Mouse (Mus musculus) neural tube, embryonic 14.5 days (tissue): ENCODE measurements at regions not wholly inside any gene's neighbourhood (a gene's known extent, or its start where the extent isn't known, plus 50 kb on each side); places are given as distances from the start of the nearest gene placed in this dataset.

Source experiments
- ATAC-seq: fragments of 200-750 bp; cut with Nextera tagmentation; 2 replicates; pipeline ENCODE4 v1.8.0; 2017; ENCODE audit warnings: low read depth, mild to moderate bottlenecking, moderate TSS enrichment, moderate library complexity
- H3K27ac ChIP-seq: fragments of 300-500 bp; sonication (generic); 2 replicates; pipeline ENCODE4 v1.5.1; 2014; ENCODE audit warnings: low read depth, mild to moderate bottlenecking, control low read depth, low read length, moderate library complexity, mixed read lengths
- H3K27me3 ChIP-seq: fragments of 300-500 bp; sonication (generic); 2 replicates; pipeline ENCODE4 v1.6.1; 2014; ENCODE audit warnings: low read length; ENCODE audit not compliant: control insufficient read depth, insufficient read depth
- H3K36me3 ChIP-seq: fragments of 300-500 bp; sonication (generic); 2 replicates; pipeline ENCODE4 v1.6.1; 2014; ENCODE audit warnings: low read length, mixed read lengths; ENCODE audit not compliant: control insufficient read depth, insufficient read depth
- H3K4me1 ChIP-seq: fragments of 300-500 bp; sonication (generic); 2 replicates; pipeline ENCODE4 v1.6.1; 2014; ENCODE audit warnings: low read length; ENCODE audit not compliant: control insufficient read depth, insufficient read depth
- H3K4me2 ChIP-seq: fragments of 300-500 bp; sonication (generic); 2 replicates; pipeline ENCODE4 v1.6.1; 2014; ENCODE audit warnings: mild to moderate bottlenecking, low read depth, low read length, control low read depth
- H3K4me3 ChIP-seq: fragments of 300-500 bp; sonication (generic); 2 replicates; pipeline ENCODE4 v1.5.1; 2014; ENCODE audit warnings: low read depth, low read length, control low read depth, mixed read lengths
- H3K9ac ChIP-seq: fragments of 300-500 bp; sonication (generic); replicated peaks from 2 replicates; pipeline ENCODE4 v1.6.1; 2014; ENCODE audit warnings: low read depth, mild to moderate bottlenecking, control low read depth, low read length, mixed read lengths
- H3K9me3 ChIP-seq: fragments of 300-500 bp; sonication (generic); 2 replicates; pipeline ENCODE4 v1.6.1; 2016; ENCODE audit warnings: low read length; ENCODE audit not compliant: control insufficient read depth
- WGBS: fragments of 180-500 bp; shearing (Covaris S2); extraction: QIAGEN DNeasy Blood & Tissue Kit; methylation state at CpG from one replicate; pipeline ENCODE4 v1.1.7; 2014; 5-methylcytosine and 5-hydroxymethylcytosine counted together

DNA sequence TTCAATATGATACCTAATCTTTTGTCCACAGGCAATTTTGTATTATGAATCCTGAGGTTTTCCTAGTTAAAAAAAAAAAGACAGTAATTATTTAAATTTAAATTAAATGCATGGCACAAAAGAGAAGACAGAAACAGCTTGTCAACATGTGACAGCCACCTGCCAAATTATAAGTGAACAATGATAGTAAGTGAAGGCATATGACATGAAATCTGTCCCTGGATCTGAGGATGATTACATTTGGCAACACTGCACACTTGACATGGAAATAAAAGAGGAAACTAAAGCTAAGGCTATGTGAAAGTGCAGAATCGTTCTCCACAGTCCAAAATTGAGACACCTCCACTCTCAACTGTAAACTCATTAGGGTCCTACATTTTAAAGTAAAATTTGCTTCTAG, 1710.7 kb upstream of the Flrt2 start:
- Histone ChIP-seq H3K9me3 (no peaks in the 10 kb centered on the region), H3K4me1 (no peaks in the 10 kb centered on the region), H3K9ac (no peak overlapping the region), H3K36me3 (no peaks in the 10 kb centered on the region), H3K4me2 (no peak overlapping the region), H3K4me3 (no peak overlapping the region), H3K27me3 (no peaks in the 10 kb centered on the region), H3K27ac (no peak overlapping the region)
- WGBS: 76% methylated on average over 1 of the region's 1 CpGs
- no peak for ATAC-seq

- Histone ChIP-seq H3K36me3 (no peaks in the 10 kb centered on the region), H3K4me3 (no peak overlapping the region), H3K27me3 (no peaks in the 10 kb centered on the region), H3K9ac (no peak overlapping the region), H3K9me3 (no peaks in the 10 kb centered on the region), H3K27ac (no peak overlapping the region), H3K4me2 (no peak overlapping the region), H3K4me1 (no peaks in the 10 kb centered on the region)
- no peak for ATAC-seq
- 77% methylated on average over 1 of the region's 1 CpGs for WGBS
Measured at GRCm38 (mm10) chr12:93991531-93991930, 1700.5 kb upstream of the Flrt2 start.

DNA sequence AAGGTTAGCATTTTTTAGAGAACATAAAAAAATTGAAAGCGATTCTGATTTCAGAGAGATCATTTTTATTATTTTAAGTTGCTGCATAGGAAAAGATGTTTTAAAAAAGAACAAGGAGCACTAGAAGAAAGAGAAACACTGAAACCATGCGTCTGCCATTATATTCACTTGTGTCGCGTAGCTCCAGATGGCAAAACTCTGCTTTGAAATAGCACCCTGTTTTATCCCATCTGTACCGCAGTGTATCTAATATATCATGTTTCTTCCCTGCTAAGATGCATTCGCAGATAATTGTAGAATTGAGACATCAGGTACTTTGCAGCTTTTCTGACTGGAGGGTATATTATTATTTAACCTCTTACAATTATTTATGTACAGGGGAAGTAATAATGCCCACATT, 1698.2 kb upstream of the Flrt2 start:
- Histone ChIP-seq H3K9ac (no peak overlapping the region), H3K36me3 (no peaks in the 10 kb centered on the region), H3K4me2 (no peak overlapping the region), H3K9me3 (no peaks in the 10 kb centered on the region), H3K4me1 (no peaks in the 10 kb centered on the region), H3K27ac (no peak overlapping the region), H3K4me3 (no peak overlapping the region), H3K27me3 (no peaks in the 10 kb centered on the region)
- 80% methylated on average over 6 of the region's 6 CpGs for WGBS
- no peak for ATAC-seq

DNA sequence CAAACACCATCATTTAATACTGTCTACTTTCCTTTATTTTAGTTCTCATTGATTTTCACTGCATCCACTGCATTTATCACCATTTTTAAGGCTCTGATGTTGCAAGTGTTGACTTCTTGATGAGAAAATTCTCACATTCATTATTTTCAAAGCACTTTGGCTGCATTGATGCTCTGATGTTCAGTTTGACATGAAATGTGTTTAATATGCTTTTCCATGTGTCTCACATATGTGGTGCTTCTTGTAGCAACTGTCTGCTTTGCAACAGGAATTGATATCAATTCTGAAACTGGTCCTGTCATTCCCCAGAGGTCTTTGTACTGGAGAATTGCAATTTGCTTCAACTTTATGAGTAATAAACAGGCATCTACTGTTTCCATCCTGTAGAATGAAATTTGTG, 1676.1 kb upstream of the Flrt2 start:
- no peak overlapping the region for H3K4me3 ChIP-seq
- no peak overlapping the region for H3K9ac ChIP-seq
- no peaks in the 10 kb centered on the region for H3K4me1 ChIP-seq
- H3K4me2 ChIP-seq: no peak overlapping the region
- H3K36me3 ChIP-seq: no peaks in the 10 kb centered on the region
- no peak for ATAC-seq
- H3K27ac ChIP-seq: no peak overlapping the region
- no peaks in the 10 kb centered on the region for H3K9me3 ChIP-seq
- H3K27me3 ChIP-seq: no peaks in the 10 kb centered on the region

- Histone ChIP-seq H3K9ac (no peak overlapping the region), H3K27ac (no peak overlapping the region), H3K4me2 (no peak overlapping the region), H3K4me3 (no peak overlapping the region), H3K4me1 (no peaks in the 10 kb centered on the region), H3K36me3 (no peaks in the 10 kb centered on the region), H3K27me3 (no peaks in the 10 kb centered on the region), H3K9me3 (no peaks in the 10 kb centered on the region)
- ATAC-seq: peak; percentile 70; the same call in 1 of the 2 replicates
- 52% methylated on average over 4 of the region's 4 CpGs for WGBS
Measured at GRCm38 (mm10) chr12:94031364-94031763, 1660.7 kb upstream of the Flrt2 start.

- Histone ChIP-seq H3K4me3 (no peak overlapping the region), H3K36me3 (no peaks in the 10 kb centered on the region), H3K27me3 (no peaks in the 10 kb centered on the region), H3K27ac (no peak overlapping the region), H3K4me2 (no peak overlapping the region), H3K9me3 (no peaks in the 10 kb centered on the region), H3K9ac (no peak overlapping the region), H3K4me1 (no peaks in the 10 kb centered on the region)
- 78% methylated on average over 2 of the region's 2 CpGs for WGBS
- ATAC-seq: no peak
Measured at GRCm38 (mm10) chr12:94047972-94048371, 1644.1 kb upstream of the Flrt2 start.

- Histone ChIP-seq H3K9ac (no peak overlapping the region), H3K27me3 (no peaks in the 10 kb centered on the region), H3K4me1 (no peaks in the 10 kb centered on the region), H3K4me3 (no peak overlapping the region), H3K27ac (no peak overlapping the region), H3K9me3 (no peaks in the 10 kb centered on the region), H3K36me3 (no peaks in the 10 kb centered on the region), H3K4me2 (no peak overlapping the region)
- no peak for ATAC-seq
- 93% methylated on average over 2 of the region's 2 CpGs for WGBS
Measured at GRCm38 (mm10) chr12:94057767-94058166, 1634.3 kb upstream of the Flrt2 start.

- H3K27me3 ChIP-seq: no peaks in the 10 kb centered on the region
- no peaks in the 10 kb centered on the region for H3K4me1 ChIP-seq
- H3K4me2 ChIP-seq: no peak overlapping the region
- H3K9ac ChIP-seq: no peak overlapping the region
- no peak overlapping the region for H3K4me3 ChIP-seq
- no peaks in the 10 kb centered on the region for H3K36me3 ChIP-seq
- H3K27ac ChIP-seq: no peak overlapping the region
- no peaks in the 10 kb centered on the region for H3K9me3 ChIP-seq
- ATAC-seq: no peak
- 84% methylated on average over 6 of the region's 6 CpGs for WGBS
Measured at GRCm38 (mm10) chr12:94059641-94060040, 1632.4 kb upstream of the Flrt2 start.

DNA sequence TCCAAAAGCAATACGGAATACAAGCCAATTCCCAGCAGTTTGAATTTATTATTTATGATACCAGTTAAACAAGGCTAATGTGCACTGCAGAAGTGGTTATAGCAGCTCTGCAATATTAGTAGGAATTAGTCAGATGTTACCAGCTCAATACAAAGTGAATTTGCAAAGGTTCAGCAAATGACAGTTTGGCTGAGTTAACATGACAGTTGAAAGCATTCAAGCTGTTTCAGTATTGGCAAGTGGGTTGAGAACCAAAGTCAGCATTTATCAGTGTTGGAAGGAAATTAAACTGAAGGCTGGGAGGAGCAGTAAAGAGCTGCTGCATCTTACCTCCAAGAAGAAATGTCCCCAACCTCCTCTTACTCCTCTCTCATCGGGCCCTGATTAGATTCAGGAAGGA, 1631.7 kb upstream of the Flrt2 start:
- H3K4me2 ChIP-seq: no peak overlapping the region
- no peak overlapping the region for H3K4me3 ChIP-seq
- ATAC-seq: no peak
- 74% methylated on average over 2 of the region's 2 CpGs for WGBS
- H3K36me3 ChIP-seq: no peaks in the 10 kb centered on the region
- no peaks in the 10 kb centered on the region for H3K9me3 ChIP-seq
- no peaks in the 10 kb centered on the region for H3K27me3 ChIP-seq
- H3K4me1 ChIP-seq: no peaks in the 10 kb centered on the region
- no peak overlapping the region for H3K9ac ChIP-seq
- no peak overlapping the region for H3K27ac ChIP-seq
